Mouse (Mus musculus): ENCODE data around the gene Il17re.

The Il17re gene

DNA sequence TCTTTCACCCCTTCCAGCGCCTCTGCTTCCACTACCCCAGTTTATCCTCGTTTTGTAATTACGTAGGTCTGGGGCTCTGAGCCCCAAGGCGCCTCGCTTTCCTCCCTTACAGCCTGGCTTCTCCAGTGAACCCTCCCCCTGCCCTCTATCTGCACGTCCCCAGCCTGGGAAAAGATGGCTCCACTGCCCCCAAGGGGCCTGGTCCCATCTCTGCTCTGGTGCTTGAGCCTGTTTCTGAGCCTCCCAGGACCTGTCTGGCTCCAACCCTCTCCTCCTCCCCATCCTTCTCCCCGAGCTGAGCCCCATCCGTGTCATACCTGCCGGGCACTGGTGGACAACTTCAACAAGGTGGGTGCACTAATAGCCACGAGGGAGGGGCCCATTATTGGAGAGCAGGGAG is 25.4 kb downstream of the Il17re start:
- in situ Hi-C loops (cut with MboI, MseI): no loop called here

DNA sequence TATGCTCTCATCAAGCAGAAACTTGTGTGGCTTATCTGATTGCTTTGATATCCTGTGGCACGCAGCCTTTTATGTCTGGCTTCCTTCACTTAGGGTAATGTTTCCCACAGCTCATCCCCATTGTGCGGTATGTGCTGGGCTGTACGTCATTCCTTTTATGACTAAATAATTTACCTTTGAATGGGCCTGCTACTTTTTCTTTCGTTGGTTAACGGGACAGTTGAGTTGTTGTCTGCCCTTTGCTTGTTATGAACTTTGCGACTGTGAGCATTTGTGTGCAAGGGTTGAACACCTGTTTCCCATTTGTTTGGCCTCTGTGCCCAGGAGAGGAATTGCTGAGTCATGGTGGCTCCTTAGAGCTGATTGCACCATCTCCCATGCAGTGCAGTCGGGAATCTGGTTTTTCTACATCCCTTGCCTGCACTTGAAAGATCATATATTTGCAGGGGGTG is 28.9 kb downstream of the Il17re start:
- in situ Hi-C loops (cut with MboI, MseI): no loop called here

DNA sequence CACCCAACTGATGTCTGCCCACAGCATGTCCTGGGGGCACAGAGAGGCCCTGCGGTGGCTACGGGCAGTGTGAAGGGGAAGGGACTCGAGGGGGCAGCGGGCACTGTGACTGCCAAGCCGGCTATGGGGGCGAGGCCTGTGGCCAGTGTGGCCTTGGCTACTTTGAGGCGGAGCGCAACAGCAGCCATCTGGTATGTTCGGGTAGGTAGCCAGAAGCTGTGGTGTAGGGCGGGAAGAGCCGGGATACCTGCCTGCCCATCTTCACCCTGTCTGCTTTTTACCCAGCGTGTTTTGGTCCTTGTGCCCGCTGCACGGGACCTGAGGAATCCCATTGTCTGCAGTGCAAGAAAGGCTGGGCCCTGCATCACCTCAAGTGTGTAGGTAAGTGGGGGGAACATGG is 31.1 kb downstream of the Il17re start:
- in situ Hi-C loops (cut with MboI, MseI): no loop called here

DNA sequence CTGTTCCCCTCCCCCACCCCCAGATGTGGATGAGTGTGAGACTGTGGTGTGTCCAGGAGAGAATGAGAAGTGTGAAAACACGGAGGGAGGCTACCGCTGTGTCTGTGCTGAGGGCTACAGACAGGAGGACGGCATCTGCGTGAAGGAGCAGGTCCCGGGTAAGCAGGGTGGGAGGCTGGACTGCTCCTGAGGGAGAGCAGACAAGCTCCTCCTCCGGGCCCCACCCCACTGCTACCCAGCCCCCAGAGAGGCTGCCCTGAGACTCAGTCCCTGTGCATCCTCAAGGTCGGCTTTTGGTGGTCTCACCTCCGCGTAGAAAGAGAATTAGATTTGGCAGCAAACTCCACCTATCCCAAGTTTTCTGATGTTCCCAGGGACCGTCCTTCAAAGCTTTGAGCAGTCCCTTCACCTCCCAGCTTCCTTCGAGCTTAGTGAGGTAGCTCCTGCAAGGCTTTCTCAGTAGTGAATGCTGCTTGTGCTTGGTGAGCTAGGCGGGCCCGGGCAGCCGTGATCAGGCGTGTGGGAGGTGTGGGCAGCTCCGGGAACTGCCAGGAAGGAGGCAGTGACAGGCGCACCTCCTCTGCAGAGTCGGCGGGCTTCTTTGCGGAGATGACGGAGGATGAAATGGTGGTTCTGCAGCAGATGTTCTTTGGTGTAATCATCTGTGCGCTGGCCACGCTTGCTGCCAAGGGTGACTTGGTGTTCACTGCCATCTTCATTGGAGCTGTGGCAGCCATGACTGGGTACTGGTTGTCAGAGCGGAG is 34.0 kb downstream of the Il17re start:
- in situ Hi-C loops (cut with MboI, MseI): no loop called here

DNA sequence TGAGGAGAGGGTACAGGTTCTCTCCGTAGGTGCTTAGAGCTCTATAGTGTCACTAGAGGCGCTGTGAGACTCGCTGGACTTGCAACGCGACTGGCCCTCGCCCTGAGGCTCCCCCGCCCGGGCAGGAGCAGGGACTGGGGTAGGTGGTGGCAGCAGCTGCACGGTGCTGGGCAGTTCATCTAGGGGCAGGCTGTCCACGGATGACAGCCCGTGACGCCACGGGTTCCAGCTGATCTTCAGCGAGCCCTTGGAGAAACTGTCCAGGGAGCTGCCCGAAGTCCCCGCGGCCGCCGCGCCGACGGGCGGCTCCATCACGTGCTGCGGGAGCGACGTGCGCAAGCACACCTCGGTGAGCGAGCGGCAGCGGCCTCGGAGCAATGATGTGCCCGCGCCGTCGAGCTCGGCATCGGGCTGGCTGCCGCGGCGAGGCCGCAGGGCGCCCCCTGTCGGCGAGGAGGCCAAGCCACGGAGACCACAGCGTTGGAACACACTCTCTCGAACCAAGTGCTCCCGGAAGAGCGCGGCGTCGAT is 36.0 kb downstream of the Il17re start:
- in situ Hi-C loops (cut with MboI, MseI): no loop called here

DNA sequence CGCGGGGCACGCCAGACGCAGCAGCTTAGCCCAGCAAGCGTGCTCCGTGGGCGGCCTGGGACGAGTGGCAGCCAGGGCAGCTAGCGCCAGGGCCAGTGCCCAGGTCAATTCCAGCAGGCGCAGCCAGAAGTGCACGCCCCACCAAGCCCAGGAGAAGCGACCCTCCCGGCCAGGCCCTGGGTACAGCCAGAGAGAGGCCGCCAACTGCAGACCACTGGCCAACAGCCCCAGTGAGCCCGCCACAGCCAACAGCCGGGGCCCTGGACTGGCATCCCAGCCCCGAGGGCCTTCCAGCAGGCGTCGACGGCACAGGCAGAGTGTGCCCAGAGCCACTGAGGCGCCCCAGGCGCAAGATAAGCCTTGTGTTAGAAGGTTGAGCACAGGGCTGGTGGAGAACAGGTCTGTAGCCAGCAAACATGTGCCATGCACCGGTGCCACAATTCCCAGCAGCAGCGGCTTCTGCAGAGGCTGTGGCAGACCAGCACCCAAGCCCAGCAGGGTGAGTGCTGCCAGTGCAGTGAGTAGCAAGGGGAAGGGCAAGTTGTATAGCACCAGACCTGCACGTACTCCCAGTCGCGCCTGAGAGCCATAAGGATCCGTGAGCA is 36.9 kb downstream of the Il17re start:
- in situ Hi-C loops (cut with MboI, MseI): no loop called here

DNA sequence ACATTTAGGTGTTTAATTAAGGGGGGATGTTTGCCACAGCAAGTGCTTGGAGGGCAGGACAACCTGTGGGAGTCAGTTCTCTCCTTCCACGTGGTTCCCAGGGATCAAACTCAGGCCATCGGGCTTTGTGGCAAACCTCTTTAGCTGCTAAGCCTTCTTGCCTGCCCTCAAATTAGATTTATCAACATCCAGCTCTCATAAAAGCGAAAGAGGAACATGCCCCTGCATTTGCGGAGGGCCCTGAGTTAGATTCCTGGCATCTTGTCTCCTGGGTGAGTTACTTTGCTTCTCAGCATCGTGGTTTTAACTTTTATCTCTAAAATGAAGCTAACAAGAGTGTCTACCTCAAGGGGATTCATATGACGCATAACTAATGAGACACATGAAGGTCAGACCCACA is 41.1 kb downstream of the Il17re start:
- in situ Hi-C loops (cut with MboI, MseI): no loop called here

DNA sequence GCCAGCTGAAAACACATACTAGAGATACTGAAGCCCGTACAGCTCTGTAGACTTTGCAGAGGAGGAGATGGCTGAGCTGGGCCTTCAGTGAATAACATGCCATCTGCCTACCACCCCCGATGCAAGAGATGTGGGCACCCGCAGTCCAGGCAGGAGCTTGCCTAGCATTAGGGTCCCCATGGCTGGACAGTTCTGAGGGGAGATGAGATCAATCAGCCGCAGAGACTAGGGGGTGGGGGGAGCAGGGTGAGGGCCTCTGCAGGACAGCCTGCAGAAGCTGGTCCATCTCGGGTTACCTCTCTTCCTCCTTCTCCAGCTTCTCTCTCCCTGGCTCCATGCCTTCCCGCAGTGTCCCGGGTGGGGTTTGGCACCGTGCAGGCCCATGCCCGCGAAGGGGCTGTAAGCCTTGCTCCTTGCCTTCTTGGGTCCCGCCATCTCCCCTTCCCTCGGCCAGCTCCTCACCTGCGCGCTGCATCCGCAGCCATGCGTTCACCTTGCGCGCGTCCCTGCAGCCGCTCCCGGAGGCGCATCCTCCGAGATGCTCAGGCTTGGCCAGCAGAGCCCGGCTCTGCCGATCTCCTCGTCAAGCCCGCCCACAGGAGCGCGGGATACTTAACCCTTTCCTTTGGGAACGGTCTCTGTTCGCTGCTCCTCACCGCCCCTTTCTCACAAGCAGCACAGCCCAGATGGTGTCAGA is 43.3 kb downstream of the Il17re start, which contains the start of gene Prrt3:
Prrt3 (minus strand) TSS at position 544 of the 697 bp plus-strand sequence.
- in situ Hi-C loops (cut with MboI, MseI): loop anchor here (10.0 kb wide), 1 partner anchor 1293 kb away; no protein-coding TSS in a partner anchor

DNA sequence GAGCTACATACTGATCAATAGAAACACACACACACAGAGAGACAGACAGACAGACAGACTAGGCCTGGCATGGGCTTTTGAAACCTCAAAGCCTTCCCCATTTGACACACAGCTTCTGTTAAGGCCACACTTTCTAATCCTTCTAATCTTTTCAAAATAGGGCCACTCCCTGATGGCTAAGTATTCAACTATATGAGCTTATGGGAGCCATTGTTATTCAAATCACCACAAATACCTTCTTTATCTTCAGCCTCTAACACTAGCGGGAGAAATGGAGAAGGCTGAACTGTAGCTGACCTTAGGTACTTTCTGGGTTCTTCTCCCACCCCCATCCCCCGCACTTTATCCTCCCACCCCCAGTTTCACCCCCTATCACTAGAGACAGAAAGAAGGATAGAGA is 44.5 kb downstream of the Il17re start:
- in situ Hi-C loops (cut with MboI, MseI): loop anchor here (10.0 kb wide), 1 partner anchor 1292 kb away; no protein-coding TSS in a partner anchor

DNA sequence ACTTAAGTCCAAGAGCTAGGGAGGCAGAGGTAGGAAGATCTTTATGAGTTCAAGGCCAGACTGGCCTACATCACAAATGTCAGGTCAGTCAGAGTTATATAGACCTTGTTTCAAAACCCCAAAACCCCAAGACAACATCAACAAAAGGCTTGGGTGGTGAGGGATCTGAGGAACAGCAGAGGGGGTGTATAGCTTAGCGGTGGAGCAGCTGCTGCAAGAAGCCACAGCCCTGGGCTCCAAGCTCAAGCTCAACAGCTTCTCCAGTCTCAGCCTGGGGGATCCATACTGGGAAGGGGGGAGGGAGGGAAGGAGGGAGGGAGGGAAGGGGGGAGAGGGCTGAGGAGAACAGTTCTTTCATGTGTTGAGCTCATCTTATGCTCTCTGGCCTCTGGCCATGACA is 47.4 kb downstream of the Il17re start:
- in situ Hi-C loops (cut with MboI, MseI): loop anchor here (10.0 kb wide), 1 partner anchor 1289 kb away; no protein-coding TSS in a partner anchor

DNA sequence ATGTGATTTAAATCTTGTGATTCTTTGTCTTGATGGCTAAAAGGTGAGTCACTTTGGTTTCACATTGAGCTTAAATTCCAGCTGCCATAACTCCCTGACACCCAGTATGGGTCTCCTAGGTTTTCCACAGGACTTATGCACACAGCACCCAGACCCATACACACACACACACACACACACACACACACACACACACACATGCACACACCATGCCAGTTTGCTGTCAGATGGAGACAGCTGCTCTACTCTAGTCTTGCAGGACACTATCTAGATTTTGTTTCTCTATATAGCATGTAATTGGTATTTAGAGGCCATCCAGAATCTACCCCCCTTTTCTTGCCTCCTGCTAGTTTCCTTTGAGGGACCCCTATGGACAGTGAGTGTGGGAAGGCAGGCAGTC is 48.8 kb downstream of the Il17re start:
- in situ Hi-C loops (cut with MboI, MseI): loop anchor here (10.0 kb wide), 1 partner anchor 1288 kb away; no protein-coding TSS in a partner anchor

DNA sequence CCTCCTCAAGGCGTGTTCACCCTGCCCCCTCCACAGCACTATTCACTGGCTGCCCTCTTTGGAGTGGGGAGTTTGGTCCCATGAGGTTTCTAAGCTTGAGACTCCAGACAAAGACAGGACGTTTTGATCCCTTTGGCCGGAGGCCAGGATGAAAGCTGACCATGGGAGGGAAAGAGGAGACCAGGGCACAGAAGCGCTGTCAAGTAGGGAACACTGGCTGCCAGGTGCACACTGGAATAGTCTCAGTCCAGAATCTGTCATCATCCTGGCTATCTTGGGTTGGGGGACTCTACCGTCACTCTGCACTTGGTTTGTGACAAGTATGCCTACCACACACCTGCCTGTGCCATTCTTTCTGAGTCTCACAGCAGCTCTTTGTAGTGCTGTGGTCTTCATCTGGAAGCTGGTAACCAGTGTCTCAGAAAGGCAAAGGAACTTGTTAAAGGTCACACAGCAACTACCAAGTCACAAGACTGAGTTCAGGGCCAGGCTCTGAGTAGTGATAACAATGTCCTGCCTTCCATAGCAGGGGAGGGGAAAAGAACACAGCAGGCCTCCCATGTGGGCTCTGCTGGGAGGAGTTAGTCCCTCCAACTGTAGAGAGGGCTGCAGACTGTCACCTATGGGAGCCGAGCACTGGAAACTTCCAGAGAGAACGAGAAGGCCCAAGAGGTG is 50.1 kb downstream of the Il17re start:
- in situ Hi-C loops (cut with MboI, MseI): loop anchor here (10.0 kb wide), 1 partner anchor 1286 kb away; no protein-coding TSS in a partner anchor

DNA sequence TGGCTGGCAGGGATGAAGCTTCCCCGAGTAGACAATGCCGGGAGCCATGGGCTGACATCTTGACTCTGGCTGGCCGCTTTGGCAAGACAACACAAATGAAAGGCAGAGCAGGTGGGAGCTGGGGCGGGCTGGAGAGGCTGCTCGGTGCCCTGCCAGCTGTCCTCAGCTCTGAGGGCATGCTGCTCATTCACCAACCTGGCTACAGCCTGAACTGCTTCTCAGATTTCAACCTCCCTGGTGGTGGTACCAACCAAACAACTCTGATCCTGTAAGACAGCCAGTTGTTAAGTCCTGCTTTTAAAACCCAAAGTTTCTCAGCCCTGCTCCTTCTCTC is 50.6 kb downstream of the Il17re start:
- in situ Hi-C loops (cut with MboI, MseI): loop anchor here (10.0 kb wide), 1 partner anchor 1286 kb away; no protein-coding TSS in a partner anchor

DNA sequence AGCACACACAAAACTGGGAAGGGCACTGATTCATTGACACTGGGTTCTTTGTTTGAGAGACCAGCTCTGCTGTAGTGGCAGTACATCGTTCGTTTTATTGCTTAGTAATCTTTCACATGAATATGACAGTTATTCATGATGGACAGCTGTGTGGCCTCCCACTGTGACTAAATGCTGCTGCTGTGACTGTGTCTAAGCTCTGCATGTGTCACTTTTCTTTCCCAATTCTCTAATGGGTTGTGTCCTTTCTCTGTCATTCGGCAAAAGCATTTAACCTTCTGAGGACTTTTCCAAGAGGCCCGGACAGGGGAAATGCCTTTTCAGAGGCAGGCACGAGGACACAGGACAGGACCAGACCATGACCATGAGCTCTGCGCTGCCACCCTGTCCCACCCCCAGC is 55.7 kb downstream of the Il17re start:
- in situ Hi-C loops (cut with MboI, MseI): no loop called here

DNA sequence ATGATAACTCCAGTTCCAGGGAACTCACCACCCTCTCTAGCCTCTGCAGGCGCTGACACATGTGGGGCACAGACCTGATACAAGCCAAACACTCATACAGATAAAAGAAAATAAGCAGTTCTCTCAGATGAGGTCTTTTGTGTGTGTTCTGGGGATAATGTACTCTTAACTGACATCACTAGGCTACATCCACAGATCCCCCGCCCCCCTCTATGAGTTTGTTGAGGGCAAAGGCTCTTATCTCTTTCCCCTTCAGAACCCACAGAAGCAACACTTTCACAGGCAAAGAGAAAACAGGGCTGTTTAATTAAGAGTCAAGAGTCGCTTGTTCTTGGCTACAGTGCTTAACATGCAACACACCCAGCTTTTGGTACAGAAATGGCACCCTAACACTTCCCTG is 56.3 kb downstream of the Il17re start:
- in situ Hi-C loops (cut with MboI, MseI): no loop called here

DNA sequence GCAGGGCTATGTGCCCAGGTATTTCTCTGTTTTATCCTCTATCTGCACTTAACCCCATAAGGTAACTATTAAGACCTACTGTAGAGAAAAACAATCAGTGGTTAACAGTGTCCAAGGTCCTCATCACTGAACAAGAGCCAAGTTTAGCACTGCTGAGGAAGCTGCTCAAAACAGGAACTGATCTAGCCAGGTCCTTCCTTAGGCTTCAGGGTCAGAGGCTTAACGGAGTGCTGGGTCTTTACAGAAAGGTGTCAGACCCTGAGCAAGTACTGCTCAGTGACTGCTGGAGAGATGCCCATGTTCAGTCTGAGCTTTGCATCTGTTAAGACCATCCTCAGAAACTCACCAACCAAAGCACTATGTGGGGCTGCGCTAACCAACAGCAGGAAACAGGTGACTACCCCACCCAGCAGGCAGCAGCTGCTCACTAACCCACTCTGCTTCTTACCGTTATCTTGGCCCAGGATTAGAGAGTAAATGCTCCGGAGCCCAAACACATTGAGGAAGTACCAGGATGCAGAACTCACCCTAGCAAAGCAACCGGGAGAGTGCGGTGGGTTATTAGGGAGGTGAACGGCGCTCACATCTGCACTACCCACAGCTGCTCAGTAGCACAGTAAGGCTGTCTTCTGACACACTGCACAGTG is 59.3 kb downstream of the Il17re start:
- in situ Hi-C loops (cut with MboI, MseI): no loop called here

Measured in T-helper 1 cell (primary cell).